Mouse (Mus musculus): ENCODE data around the gene Rpa1. TPM values are rescaled to one million over a fixed set of nuclear protein-coding genes. Genes with fewer than 3 reads are reported as not detected.
A peak's percentile ranks its signal among the peaks of the same experiment; 100 is the strongest.
"Not testable (repeated sequence)": the region's sequence is repeated elsewhere in the genome, so short reads cannot be mapped to it uniquely, and the experiment has no call there.

Rpa1 gene
- total RNA-seq (2014; fragmentation: Nextera tagmentation) (96.8 and 101 TPM in 2 replicates), total RNA-seq (2017) (168 and 179 TPM in 2 replicates)

DNA sequence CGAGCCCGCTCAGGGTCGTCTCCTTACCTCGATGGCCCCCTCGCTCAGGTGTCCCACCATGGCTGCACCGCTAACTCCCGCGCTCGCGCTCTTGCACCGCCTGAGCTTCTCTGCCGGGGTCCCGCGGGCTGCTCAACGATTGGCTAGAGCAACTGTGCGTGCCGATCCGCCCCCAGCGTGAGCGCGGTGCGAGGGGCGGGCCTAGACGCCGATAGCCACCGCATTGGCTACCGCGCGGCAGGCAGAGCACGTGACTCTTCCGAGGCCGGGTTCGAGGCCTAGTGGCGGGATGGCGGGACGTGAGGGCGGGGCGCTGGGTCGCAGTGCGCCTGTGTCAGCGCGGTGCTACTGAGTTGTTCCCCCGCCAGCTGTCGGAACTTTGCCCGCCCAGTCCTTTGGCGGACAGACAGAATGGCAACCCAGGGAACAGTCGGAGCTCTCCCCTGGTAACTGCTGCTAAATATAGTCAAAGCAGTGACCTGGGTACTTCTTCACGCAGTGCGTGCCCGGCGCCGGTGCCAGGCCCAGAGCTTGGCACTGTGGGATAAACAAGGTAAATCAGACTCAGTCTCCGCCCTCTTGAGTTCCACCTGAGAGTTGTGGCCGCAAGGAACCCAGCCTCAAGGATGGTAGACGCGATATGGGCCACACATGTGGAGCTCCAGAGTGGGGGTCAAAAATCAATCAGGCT is at the start of gene Rpa1, which contains the start of gene Smyd4:
Gene Rpa1 (minus strand): TSS at position 126 of the 691 bp plus-strand sequence.
Gene Smyd4 (plus strand): TSS at position 235 of the 691 bp plus-strand sequence.
- peak; percentile 99 for ATAC-seq (replicated peaks; ENCODE audit: low FRiP score, low TSS enrichment, poor library complexity, severe bottlenecking)

DNA sequence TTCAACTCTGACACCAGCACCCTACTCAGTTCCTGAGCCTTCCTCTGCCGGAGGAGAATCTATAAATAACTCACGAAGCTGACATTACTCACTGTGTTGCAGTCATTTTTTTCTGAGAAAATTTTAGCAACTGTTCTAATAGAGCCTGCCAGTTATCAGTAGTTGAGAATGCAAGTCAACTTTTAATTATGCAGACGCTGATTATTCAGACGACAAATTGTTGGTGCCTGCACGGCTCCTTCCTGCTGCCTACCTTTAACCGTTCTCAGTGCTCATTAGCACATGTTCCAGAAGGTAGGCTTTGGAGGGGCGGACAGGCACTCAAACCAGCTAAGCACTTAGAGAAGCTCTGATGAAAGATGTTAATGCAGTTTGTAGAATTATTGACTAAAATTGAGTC is 49.3 kb upstream of the Rpa1 start:
- ATAC-seq (replicated peaks; ENCODE audit: low FRiP score, low TSS enrichment, poor library complexity, severe bottlenecking) = no peak

DNA sequence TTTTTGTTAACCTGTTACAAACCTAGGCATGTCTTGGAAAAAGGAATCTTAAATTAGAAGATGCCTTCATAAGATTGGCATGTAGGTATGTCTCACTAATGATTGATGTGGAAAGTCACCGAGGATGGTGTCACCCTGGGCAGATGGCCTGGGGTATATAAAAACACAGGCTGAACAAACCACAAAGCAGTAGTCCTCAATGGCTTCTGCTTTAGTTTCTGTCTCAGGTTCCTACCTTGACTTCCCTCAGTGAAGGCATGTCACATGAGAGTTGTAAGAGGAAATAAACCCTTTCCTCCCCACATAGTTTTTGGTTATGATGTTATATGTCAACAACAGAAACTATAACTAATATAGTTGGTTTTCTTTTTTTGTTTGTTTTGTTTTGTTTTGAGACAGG is 47.5 kb upstream of the Rpa1 start:
- no peak for ATAC-seq (replicated peaks; ENCODE audit: low FRiP score, low TSS enrichment, poor library complexity, severe bottlenecking)

DNA sequence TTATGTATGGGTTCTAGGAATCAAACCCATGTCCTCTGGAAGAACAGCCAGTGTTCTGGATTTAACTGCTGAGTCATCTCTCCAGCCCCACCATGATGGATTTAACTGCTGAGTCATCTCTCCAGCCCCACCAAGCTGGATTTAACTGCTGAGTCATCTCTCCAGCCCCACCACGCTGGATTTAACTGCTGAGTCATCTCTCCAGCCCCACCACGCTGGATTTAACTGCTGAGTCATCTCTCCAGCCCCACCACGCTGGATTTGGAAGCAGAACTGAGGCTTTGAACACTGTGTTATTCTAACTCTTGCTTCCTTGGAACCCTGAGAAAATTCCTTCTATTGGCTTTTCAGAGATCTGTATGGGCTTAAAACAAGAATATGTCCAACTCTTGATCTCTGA is 35.4 kb upstream of the Rpa1 start:
- ATAC-seq (replicated peaks; ENCODE audit: low FRiP score, low TSS enrichment, poor library complexity, severe bottlenecking) = 0 out of 2 replicates have a peak, but pooled peaks have one; percentile 44

DNA sequence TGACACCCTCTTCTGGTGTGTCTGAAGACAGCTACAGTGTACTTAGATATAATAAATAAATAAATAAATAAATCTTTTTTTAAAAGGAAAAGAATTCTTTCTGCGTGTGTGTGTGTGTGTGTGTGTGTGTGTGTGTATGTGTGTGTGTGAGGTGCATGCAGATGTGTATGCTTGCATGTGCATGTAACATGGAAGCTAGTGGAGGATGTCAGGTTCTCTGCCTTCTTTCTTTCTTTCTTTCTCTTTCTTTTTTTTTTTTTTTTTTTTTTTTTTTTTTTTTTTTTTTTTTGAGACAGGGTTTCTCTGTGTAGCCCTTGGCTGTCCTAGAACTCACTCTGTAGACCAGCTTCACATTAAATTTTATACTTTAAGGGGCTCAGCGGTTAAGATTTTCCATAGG is 30.7 kb upstream of the Rpa1 start:
- not testable (repeated sequence) for ATAC-seq (replicated peaks; ENCODE audit: low FRiP score, low TSS enrichment, poor library complexity, severe bottlenecking)

DNA sequence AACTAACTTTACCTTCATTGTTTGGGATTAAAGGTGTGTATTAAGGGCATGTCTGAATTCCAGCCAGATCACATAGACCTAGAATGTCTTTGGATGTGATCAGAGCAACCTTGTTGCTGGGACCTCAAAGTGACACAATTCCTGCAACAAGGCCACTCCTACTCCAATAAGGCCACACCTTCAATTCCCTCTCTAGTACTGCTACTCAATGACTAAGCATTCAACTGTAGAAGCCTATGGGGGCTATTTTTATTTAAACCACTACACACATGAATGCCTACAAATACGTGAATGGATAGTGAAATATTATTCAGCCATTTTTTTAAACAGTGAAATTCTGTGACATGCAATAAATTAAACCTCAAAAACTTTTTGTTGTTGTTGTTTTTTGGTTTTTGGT is 29.0 kb upstream of the Rpa1 start:
- ATAC-seq (replicated peaks; ENCODE audit: low FRiP score, low TSS enrichment, poor library complexity, severe bottlenecking) = peak; percentile 67; the same call in 1 of the 2 replicates

DNA sequence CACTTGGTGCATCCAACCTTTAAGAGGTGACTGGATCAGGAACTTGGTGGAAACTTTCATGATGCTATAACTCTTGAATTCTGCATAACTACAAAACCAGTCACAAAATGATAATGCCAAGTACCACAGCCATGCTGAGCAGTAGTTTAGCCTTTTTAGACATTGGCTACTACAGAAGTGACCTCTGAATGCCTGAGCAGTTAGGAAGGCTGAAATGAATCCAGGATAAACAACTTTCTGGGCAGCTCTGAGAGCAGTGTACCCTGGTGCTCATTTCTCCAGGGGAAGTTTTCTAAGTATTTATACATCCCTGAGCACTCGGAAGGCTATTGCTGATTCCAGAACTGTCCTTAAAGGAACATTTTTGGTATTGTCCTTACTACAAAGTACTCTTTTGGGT is 7.4 kb upstream of the Rpa1 start:
- no peak for ATAC-seq (replicated peaks; ENCODE audit: low FRiP score, low TSS enrichment, poor library complexity, severe bottlenecking)

DNA sequence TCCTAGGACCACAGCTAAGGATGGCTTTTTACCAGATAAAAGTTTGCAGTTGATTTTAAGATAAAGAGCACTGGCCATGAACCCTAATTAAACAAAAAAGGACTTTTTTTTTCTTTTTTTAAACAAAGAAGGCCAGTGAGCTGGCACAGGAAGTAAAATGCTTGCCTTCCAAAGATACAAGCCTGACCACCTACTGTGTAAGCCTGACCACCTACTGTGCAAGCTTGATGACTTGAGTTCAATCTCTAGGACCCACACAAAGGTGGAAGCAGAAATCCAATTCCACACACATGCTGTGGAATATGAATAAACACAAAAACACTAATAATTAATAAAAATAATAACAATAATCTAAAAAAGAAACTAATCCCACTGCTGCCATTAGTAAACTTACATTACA is 3.1 kb upstream of the Rpa1 start:
- no peak for ATAC-seq (replicated peaks; ENCODE audit: low FRiP score, low TSS enrichment, poor library complexity, severe bottlenecking)

DNA sequence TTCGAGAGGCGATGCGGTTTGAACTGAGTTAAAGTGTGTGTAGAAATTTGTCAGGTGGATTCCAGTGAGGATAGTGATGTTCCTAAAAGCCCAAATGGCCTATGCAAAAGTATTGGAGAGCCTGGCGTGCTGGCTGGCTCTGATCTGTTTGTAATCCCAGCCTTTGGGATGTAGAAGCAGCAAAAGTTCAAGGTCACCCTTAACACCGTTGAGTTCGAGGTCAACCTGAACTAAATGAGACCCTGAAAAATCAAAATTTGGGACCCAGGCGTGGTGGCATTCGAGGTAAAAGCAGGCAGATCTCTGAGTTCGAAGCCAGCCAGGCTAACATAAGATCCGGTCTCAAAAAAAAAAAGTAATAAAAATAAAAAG is 752 bp upstream of the Rpa1 start:
- ATAC-seq (replicated peaks; ENCODE audit: low FRiP score, low TSS enrichment, poor library complexity, severe bottlenecking) = no peak

DNA sequence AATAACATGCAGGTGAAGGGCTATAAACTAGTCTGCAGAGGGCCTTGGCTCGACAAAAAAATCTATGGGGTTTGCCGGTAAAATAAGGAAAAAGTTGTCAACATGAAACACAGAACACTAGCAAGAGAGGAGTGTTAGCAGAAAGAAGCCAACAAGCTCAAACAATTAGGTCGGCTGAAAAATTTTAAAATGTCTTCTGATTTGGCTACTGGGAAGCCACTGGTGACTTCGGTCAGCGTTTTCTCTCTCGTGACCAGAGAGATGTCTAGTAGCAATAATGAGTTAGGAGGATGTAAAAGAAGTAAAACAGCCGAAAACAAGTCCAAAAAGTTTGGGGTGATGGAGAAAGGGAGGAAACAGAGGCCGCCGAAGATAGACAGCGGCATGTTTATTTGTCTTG is 528 bp downstream of the Rpa1 start:
- no peak for ATAC-seq (replicated peaks; ENCODE audit: low FRiP score, low TSS enrichment, poor library complexity, severe bottlenecking)

DNA sequence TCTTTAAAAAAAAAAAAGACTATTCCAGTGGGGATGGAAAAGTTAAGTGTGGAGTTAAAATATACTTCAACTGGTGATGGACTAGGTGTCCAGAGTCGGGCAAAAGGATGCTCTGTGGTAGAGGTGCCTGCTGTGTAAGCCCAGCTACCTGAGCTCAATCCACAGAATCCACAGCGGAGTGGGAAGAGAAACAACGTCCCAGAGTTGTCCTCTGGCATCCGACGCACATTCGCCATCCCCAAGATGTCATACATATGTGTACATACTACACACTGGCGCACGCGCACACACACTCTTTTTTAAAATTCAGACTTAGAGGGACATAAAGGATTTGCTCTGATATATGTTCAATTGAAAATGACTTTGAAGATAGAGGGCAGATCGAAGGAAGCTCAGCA is 937 bp downstream of the Rpa1 start:
- no peak for ATAC-seq (replicated peaks; ENCODE audit: low FRiP score, low TSS enrichment, poor library complexity, severe bottlenecking)

DNA sequence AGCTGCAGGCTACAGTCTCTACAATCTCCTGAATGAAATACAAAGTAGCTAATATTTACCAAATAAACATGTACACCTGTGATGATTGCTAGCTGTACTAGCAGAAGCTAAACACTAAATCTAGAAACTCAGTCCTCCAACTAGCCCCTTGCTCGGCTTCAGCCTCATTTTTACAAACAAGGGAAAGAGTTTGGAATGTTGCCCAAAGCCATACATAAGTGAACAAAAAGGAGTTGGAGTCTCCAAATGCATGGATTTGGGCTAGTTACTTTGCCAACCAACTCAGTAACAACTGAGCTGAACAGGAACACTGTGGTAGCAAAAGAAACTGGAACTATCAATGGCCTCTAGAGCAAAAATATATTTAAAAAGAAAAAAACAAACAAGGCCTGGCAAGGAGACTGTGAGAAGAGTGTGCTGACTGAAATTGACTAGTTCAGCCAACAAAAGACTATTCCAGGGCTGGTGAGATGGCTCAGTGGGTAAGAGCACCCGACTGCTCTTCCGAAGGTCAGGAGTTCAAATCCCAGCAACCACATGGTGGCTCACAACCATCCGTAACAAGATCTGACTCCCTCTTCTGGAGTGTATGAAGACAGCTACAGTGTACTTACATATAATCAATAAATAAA is 1.5 kb downstream of the Rpa1 start:
- no peak for ATAC-seq (replicated peaks; ENCODE audit: low FRiP score, low TSS enrichment, poor library complexity, severe bottlenecking)

DNA sequence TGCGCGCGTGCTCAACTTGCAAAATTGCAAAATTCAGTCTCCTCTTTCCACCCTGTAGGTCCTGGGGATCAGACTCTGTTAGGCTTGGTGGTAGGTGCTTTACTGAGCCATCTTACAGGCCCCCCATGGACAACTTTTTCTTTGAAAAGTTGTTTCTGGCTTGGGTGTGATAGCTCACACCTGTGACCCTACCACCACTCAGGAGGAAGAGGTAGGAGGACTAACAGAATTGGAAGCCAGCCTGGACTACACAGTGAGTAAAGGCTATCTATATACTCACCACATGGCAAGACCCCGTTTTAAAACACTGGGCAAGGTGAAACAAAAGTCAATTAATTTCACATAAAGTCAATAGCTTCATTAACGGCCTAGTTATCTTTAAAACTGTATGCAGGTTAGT is 3.4 kb downstream of the Rpa1 start:
- ATAC-seq (replicated peaks; ENCODE audit: low FRiP score, low TSS enrichment, poor library complexity, severe bottlenecking) = no peak

DNA sequence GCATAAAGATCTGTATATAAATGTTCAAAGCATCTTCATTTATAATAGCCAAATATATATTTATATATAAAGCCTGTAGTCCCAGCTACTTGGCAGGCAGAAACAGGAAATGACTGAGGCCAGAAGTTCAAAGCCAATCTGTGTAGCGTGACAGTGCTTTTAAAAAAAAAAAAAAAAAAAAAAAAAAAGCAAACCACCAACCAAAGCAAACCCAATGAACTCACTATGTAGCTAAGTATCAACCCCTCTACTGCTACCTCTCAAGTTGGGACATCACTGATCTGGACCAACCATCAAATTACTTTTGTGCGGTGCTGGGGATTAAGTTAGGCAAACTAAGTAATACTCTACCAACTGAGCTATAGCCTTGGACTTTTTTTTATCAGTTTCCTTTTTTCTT is 4.0 kb downstream of the Rpa1 start:
- ATAC-seq (replicated peaks; ENCODE audit: low FRiP score, low TSS enrichment, poor library complexity, severe bottlenecking) = no peak

DNA sequence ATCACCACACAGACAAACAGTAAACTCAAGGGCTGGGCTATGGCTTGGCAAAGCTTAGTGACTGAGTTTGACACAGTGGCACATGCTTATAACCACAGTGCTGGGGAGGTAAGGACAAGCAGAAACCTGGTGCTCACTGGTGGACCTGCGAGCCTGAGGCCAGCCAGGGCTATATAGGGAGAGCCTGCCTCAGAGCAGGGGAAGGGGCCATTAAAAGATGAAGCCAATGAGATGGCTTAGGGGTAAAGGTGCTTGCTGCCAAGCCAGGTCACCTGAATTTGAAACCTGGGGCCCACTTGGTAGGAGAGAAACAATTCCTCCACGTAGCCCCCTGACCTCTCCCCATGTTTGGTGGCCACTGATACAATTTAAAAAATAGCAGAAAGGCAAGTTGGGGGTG is 5.0 kb downstream of the Rpa1 start:
- no peak for ATAC-seq (replicated peaks; ENCODE audit: low FRiP score, low TSS enrichment, poor library complexity, severe bottlenecking)

DNA sequence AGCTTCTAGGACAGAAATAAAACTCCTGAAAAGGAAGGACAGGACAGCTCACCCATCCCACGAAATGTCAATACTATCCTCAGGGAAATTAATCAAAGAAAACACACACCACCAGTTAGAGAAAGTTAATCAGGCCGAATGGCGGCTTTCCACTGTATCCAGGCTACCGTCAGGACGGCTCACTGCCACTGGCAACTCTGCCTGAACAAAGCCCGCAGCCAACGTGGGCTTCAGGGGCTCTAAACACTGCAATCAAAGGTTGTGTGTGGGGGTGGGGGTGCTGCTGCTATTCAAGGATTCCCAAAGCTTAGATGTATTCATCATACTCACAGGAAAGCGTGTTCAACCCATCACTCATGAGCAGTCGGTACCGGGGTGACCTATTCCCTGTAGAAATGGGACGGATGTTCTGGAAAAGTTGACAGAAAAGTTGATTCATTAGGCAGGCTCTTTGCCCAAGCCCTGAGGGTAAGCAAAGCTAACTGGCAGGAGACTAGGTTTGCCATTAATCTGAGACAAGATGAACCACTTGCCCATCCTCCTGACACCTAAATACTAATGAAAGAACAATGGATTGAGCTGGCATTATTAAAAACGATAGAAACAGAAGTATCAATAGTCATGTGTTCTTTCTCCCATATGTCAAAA is 7.3 kb downstream of the Rpa1 start:
- ATAC-seq (replicated peaks; ENCODE audit: low FRiP score, low TSS enrichment, poor library complexity, severe bottlenecking) = no peak

DNA sequence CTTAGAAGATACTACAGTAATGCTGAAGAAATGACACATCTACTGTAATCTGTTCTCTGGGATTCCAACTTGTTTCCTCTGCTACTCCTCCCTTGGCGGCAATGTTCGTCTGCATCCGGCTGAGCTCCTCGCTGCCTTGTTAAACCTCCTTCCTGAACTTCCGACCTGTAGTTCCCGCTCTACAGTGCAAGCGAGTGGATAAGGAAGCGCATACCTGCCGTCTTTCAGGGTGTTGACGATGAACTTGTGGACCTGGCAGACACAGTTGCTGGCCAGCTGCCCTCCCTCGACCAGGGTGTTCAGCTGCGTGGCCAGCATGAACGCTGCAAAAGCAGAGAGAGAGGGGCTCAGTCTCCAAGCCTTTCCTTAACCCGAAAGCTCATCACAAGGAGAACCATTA is 8.0 kb downstream of the Rpa1 start:
- no peak for ATAC-seq (replicated peaks; ENCODE audit: low FRiP score, low TSS enrichment, poor library complexity, severe bottlenecking)

DNA sequence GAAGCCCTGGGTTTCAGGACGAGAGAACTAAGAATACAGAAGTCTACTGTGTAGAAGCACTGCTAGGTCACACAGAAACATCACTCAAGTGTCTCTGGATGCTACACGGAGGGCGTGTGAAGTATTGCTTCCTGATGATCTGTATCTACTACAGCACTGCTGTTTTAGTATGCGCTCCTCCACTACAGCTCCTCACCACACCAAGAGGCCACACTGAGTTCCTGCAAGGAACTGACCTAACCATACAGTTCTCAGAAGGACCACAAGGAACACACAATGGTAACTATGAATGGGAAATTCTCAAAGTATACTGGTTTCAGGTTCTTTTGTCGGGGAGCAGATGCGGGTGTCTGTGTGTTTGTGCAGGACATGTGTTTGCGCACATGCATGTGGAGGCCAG is 10.9 kb downstream of the Rpa1 start:
- peak; percentile 63 for ATAC-seq (replicated peaks; ENCODE audit: low FRiP score, low TSS enrichment, poor library complexity, severe bottlenecking)

DNA sequence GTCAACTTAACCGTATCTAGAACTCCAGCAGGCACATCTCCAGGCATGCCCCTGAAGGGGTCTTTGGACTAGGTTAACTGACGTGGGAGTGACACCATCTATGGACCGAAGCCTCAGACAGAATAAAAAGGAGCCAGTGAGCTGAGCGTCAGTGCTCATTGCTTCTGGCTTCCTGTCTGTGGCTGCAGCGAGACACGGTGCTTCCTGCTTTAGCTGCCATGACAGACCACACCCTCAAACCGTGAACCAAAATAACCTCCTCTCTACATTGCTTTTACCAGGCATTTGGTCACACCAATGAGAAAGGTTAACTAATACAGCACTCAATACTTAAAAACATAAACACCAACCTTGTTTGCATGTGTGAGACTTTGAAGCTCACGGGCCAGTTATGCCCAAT is 11.4 kb downstream of the Rpa1 start:
- peak; percentile 58 for ATAC-seq (replicated peaks; ENCODE audit: low FRiP score, low TSS enrichment, poor library complexity, severe bottlenecking)

DNA sequence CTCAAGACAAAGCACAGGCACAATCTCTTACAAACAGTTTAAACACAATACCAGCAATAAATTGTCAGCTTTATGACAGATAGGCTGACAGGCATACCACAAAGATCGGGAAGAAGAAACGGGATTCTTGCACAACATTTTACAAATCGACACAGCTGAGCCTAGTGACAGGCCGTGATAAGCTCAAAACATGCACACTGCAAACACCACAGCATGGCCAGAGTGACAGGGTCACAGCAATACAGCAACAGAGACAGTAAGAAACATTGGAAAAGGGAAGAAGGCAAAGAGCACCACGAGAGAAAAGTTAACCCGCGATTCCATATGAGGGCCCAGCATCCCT is 22.2 kb downstream of the Rpa1 start:
- ATAC-seq (replicated peaks; ENCODE audit: low FRiP score, low TSS enrichment, poor library complexity, severe bottlenecking) = no peak
